In genomic region chr19:51043544-51043943, GRCm38 (mm10) we compare ENCODE assay signal across 32 mouse cellular contexts.
"Had no signal": no experiment of that assay in that cellular context is flagged by ENCODE, and none has a peak within 500 bp of the region (broad histone marks: within the 10 kb centered on the region; RNA-seq: fewer than 3 reads in every experiment).

No protein-coding gene starts in this region.

- ATAC-seq: hindbrain, embryonic 16.5 days; hindbrain, postnatal 0 days; inflammation-experienced regulatory T-cells, adult 6 months had no signal

- H3K27me3 ChIP-seq: heart, embryonic 12.5 days; heart, embryonic 13.5 days; heart, embryonic 15.5 days; hindbrain, embryonic 12.5 days; hindbrain, embryonic 13.5 days; hindbrain, embryonic 15.5 days; kidney, embryonic 15.5 days had no signal

- H3K9me3 ChIP-seq: heart, embryonic 10.5 days; heart, embryonic 12.5 days; heart, embryonic 13.5 days; heart, embryonic 15.5 days; hindbrain, embryonic 10.5 days; hindbrain, embryonic 12.5 days; hindbrain, embryonic 13.5 days; hindbrain, embryonic 15.5 days; kidney, embryonic 15.5 days had no signal

- H3K36me3 ChIP-seq: heart, embryonic 10.5 days; heart, embryonic 12.5 days; heart, embryonic 13.5 days; heart, embryonic 15.5 days; hindbrain, embryonic 10.5 days; hindbrain, embryonic 12.5 days; hindbrain, embryonic 13.5 days; hindbrain, embryonic 15.5 days; kidney, embryonic 15.5 days had no signal

- H3K4me1 ChIP-seq: heart, embryonic 10.5 days; heart, embryonic 12.5 days; heart, embryonic 13.5 days; heart, embryonic 15.5 days; hindbrain, embryonic 10.5 days; hindbrain, embryonic 12.5 days; hindbrain, embryonic 13.5 days; hindbrain, embryonic 15.5 days; kidney, embryonic 15.5 days had no signal

- H3K4me2 ChIP-seq: heart, embryonic 11.5 days; heart, embryonic 12.5 days; heart, embryonic 13.5 days; heart, embryonic 15.5 days; hindbrain, embryonic 12.5 days; hindbrain, embryonic 13.5 days; hindbrain, embryonic 14.5 days; hindbrain, embryonic 15.5 days; kidney, embryonic 15.5 days had no signal

- DNase-seq: heart, postnatal 10 days; heart, postnatal 14 days; heart, postnatal 36 days; heart, postnatal 4 days; kidney, adult 11 months; kidney, adult 18-20 months; kidney, adult 2 months; kidney, adult 8-10 months; kidney, adult 9 months; kidney, postnatal 10 days; kidney, postnatal 14 days; kidney, postnatal 36 days; kidney, postnatal 4 days; layer of hippocampus, adult 9-11 months; layer of hippocampus, postnatal 36 days had no signal

- H3K9ac ChIP-seq: heart, embryonic 12.5 days; heart, embryonic 13.5 days; heart, embryonic 15.5 days; hindbrain, embryonic 12.5 days; hindbrain, embryonic 13.5 days; hindbrain, embryonic 14.5 days; hindbrain, embryonic 15.5 days; kidney, embryonic 15.5 days had no signal

- H3K27ac ChIP-seq: heart, embryonic 10.5 days; heart, embryonic 13.5 days; heart, embryonic 15.5 days; hindbrain, embryonic 10.5 days; hindbrain, embryonic 12.5 days; hindbrain, embryonic 13.5 days; hindbrain, embryonic 14.5 days; hindbrain, embryonic 15.5 days; hindbrain, postnatal 0 days; kidney, embryonic 15.5 days; kidney, postnatal 0 days; layer of hippocampus, adult 2 months; left cerebral cortex, adult 2 months had no signal

- H3K4me3 ChIP-seq: heart, embryonic 10.5 days; heart, embryonic 12.5 days; heart, embryonic 13.5 days; heart, embryonic 15.5 days; hindbrain, embryonic 10.5 days; hindbrain, embryonic 12.5 days; hindbrain, embryonic 13.5 days; hindbrain, embryonic 15.5 days; kidney, embryonic 15.5 days; layer of hippocampus, adult 2 months; left cerebral cortex, adult 2 months had no signal
